Mouse (Mus musculus) adrenal gland, postnatal 25 days (tissue): Measurements from ENCODE around the gene Apoc4. TPM values are rescaled to one million over a fixed set of nuclear protein-coding genes. Genes with fewer than 3 reads are reported as not detected.
A peak's percentile ranks its signal among the peaks of the same experiment; 100 is the strongest.
"Not testable (repeated sequence)": the region's sequence is repeated elsewhere in the genome, so short reads cannot be mapped to it uniquely, and the experiment has no call there.

Experiments used
- DNase-seq: peaks from one replicate; pipeline ENCODE4 v3.0.0; 2021; ENCODE audit warnings: mixed read lengths
- total RNA-seq: library from RNA; stranded (reverse); gene quantifications from 2 replicates; pipeline ENCODE4 v1.2.3, GENCODE M21; 2021

The Apoc4 gene
- total RNA-seq, 1 experiment from 2014 or later: 90.9 TPM

DNA sequence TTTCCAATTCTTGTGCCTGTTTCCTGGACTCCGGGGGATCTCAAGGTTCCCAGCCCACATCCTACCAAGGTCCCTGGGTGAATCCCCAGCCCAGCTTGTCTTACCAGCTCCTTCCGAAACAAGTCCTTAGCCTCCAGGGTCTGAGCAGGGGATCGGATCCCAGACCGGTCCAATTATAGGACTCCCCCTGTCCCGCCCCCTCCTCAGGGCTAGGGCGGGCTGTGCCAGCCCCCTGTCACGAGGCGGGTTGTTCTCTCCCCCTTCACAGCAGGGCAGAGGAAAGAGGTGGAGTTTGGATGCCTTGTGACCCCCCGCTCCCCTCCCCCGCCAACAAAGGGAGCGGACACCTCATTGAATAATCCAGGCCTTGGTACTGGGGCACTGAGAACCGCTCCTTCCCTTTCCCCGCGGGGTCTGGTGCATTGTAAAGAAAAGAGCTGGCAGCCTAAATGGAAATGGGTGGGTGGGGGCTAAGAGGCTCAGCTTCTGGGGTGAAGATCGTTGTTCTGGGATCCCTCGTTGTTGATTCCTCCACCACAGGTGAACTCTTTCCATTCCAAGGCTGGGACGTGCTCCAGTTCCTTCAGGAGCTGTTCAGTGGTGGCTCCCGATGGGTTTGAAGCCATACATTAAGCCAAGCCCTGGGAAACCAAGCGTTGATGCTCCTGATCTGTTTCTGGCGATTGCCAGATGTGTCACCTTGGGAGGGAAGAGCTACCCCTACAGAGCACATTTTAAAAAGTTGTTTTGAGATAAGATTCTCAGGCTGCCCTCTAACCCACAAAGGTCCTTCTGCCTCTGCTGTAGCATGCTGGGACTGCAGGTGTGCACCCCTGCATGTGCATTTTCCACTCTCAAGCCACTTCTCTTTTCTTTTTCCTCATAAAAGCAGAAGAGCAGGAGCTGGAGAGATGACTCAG, 17.9 kb upstream of the Apoc4 start, which contains the start of gene Apoe:
Gene Apoe, minus strand, starts transcription at position 282 of the 920 bp plus-strand sequence.
- peak; percentile 63 for DNase-seq

DNA sequence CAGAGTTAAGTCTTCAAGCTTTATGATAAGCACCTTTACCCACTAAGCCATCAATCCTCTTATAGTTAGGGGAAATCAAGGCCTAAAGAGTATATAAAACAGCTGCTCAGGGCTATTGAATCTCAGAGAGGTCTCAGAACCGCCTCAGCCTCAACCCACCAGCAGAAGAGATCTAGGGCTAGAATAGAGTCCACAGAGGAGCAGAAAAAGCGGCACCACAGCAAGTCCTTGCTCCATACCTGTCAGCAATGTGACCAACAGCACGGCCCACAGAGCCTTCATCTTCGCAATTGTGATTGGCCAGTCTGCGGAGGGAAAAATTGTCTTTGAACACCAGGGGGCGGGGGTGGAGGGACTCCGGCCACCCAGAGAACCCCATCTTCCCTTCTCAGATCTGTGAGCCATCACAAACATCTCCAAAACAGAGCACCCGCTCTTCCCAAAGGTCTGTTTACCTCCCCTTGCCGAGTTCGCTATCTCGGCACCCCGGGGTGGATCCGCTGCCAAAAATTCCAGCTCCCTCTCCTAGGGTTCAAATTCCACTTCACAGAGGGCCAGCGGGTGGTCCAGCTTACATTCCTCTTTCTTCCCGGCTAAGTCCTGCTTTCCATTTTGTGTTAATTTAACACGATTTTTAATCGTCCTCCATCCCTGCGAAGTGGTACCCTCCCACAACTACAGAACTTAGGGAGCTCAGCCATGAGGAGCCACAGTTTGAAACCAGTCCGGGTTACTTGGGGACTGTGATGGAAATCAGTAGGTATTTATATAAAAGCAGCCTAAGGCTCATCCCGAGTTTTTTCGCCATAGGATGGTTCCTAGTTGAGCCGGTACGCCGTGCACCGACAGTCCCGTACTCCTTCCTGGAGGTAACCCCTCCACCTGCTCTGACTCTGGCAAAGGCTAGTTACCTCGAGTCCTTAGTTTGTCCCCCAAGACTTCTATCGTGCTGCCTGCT, 16.9 kb upstream of the Apoc4 start:
- no peak for DNase-seq

DNA sequence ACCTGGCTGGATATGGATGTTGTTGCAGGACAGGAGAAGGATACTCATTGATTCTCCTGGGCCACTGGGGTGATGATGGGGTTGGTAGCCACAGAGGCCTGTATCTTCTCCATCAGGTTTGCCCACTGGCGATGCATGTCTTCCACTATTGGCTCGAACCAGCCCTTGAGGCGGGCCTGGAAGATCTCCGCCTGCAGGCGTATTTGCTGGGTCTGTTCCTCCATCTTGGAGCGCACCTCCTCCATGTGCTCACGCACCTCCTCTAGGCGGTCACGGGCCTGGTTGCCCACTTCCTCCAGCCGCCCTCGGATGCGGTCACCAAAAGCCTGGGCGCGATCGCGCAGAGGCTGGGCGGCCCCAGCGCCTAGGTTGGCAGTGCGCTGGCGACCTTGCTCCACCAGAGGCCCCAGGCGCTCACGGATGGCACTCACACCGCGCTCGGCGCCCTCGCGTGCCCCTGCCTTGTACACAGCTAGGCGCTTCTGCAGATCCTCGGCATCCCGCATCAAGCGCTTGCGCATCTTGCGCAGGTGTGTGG, 15.1 kb upstream of the Apoc4 start:
- no peak for DNase-seq

DNA sequence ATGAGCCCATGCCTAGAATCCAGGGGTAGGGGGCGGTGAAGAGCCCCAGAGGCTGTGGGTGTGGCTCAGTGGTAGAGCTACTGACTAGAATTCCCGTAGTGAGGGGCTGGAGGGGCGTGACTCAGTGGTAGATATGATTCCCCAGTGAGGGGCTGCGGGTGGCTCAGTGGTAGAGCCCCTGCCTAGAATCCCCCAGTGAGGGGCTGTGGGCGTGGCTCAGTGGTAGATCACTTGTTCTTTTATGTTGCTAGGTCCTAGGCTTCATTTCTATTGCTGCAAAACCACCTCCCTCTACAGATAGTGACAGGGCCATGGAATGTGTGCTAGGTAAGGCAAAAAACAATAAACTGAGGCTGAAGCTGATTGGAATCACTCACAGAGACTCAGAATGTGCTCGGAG, 14.6 kb upstream of the Apoc4 start:
- DNase-seq: no peak

DNA sequence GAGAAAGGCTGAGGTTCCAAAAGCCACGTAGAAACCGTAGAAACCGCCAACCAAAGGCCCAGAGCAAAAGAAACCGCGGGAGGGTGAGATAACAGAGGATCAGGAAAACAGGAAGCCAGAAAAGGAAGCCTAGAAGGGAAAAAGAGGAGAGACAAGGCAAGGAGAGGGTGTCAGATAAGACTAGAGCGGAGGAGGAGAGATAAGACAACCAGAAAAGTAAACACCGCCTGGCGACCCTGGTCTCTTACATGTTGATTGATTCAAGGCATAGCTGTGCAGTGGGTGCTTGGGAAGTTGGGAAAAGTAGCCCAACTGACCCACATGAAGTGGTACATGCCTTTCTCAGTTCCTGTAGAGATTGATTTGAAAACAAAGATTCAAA, 13.9 kb upstream of the Apoc4 start:
- no peak for DNase-seq

DNA sequence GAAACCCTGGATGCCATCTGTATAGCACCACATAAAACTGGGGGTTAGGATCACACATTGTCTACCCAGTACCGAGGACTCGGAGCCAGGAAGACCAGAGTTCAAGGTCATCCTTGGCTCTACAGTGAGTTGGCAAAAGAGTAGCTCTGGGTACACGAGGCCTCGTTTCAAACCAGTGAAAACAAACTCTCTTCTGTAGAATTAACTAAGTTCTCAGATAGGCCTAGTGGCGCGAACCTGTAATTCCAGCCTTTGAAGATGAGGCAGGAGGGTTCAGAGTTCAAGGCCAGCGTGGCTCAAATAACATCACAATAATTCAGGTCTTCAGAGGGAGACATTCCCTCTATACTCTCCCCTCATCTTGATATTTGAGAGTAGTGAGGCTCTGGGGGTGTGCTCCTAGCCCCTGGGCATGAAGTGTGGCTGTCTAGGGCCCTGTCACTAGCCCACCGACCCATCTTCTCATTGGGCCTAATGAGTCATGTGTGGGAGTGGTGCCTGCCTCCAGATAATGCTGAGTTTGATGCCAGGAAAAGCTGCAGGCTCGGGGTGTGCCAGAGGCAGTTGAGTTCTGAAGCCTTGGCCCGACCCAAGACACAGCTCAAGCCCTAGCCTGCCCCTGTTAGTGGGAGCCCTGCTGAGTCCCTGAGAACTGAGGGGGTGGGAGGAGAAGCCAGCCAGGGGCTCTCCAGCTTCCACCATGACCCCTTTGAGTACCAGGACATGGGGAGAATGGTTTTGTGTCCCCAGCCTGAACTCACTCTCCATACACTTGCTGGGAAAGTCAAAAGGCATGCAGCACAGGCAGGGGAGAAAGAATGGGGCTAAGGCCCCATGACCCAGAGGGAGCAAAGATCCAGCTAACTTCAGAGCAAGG, 13.3 kb upstream of the Apoc4 start:
- no peak for DNase-seq

DNA sequence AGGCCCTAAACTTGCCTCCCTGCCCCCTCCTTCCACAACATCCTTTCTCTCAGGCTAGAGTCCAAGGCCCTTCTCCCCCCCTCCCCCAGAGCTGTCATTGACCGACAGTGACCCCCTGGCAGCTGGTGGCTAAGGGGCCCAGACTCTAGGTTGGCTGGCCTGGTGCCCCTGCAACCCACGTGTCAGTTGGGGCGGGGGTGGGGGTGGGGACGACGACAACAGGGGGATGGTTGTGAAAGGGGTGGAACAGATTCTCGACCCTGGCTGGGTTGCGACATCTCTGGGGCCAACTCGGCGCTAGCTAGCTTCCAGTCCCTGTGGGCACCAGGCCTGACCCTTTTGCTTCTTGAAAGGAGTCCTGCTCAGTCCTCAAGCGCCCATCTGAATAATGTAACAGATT, 12.1 kb upstream of the Apoc4 start:
- peak; percentile 69 for DNase-seq

DNA sequence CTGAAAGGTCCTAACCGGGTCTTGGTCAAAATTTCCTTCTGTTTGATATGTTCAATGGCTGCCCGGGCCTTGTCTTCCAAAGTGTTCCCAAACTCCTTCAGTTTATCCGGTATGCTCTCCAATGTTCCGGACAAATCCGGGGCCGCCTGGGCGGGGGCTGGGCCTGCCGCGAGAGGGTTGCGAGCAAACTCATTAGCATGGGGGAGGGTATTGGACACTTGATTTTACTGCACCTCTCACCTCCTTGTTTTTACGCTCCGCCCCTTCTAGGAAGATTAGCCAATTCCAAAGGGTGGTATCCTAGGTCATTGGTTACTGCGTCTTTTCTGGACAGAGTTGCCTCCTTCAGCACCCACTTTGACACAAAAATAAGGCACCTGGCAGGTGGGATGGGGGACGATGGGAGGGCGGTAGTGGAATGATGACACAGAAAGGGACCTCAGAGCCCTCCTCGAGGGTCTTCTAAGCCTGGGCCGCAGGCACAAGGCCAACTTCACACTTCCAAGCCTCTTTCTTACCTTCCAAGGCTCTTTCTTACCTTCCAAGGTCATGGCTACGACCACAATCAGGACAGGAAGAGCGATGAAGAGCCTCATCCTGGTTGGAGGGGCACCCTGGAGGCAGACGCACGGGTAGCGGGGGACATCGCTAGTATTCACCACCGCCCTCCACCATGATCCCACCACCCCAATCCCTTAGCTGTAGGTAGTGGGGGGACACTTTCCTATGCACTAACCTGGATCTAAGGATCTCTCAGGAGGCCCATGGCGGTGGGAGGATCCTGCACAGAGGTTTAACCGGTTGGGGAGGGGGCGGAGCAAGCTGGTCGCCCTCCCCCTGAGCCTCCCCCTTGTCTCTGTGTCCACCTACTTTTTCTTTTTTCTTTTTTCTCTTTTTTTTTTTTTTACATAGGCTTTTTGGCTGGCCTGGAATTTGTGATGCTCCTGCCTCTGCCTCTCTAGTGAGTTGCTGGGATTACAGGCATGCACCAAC, 10.9 kb upstream of the Apoc4 start, which contains the start of gene Apoc1:
Gene Apoc1, minus strand, starts transcription at position 788 of the 993 bp plus-strand sequence.
- DNase-seq: peak; percentile 39

DNA sequence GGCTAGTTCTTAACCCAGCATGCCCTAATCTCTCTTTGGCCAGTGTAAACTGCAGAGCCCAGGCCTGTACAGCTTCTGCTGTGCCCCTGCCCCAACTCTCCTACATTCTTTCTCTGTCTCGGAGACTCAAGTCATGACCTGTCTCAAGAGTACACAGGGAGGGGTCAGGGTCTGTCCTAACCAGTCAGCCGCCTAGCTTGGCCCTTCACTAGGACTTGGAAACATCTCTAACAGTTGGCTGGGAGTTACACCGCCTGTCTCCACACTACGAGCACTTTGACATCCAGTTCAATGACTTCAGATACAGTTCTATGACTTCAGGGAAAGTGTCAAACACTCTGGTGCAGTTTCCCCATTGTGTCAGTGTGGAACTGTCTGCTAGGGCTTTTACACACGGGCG, 10.2 kb upstream of the Apoc4 start:
- no peak for DNase-seq

DNA sequence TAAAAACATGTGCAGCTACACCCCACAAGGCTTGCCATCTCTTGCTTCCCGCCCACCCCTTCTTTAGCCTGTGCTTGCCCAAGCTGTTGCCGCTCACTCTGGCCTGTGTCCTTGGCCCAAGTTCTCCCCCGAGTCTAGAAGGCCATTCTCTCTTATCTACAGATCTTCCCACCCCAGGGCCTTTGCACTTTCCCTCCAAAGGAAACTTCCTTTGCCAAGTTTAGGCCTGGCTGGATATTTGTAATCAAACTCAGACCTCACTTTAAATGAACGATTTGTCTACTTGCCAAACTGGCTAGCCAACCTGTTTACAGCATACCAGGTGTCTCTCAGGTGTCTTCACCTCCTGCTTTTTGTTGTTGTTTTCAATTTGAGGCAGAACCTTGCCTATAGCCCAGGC, 9.6 kb upstream of the Apoc4 start:
- no peak for DNase-seq

DNA sequence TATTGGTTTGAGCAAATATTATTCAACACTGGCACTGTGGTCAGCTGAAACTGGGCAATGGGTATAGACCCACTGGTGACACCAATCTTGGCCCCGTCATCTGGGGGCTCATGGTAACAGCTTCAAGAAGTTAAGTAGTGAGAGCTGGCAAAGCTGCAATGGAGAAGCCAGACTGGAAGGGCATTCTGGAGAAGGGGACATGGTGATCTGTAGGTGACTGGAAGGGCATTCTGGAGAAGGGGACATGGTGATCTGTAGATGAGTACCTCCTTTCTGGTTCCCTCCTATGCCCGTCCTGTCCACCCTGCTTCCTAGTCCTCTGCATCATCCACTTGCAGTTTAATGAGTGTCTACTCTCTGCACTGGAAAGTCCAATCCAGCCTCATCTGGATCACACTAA, 7.3 kb upstream of the Apoc4 start:
- no peak for DNase-seq

DNA sequence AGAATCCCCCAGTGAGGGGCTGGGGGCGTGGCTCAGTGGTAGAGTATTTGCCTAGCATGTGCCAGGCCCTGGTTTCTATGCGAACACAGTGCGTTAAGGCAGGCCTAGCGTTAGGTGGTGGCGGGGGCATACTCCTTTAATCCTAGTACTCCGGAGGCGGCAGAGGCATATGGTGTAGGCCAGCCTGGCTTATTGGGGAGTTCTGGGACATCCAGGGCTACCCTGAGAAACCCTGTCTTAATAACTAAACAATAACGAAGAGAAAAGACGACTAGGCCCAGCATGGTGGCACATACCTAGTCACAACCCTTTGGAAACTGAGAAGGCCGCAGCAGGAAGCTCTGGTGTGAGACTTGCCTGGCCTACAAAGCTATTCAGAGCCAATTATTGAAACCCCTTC, 6.8 kb upstream of the Apoc4 start:
- DNase-seq: no peak

DNA sequence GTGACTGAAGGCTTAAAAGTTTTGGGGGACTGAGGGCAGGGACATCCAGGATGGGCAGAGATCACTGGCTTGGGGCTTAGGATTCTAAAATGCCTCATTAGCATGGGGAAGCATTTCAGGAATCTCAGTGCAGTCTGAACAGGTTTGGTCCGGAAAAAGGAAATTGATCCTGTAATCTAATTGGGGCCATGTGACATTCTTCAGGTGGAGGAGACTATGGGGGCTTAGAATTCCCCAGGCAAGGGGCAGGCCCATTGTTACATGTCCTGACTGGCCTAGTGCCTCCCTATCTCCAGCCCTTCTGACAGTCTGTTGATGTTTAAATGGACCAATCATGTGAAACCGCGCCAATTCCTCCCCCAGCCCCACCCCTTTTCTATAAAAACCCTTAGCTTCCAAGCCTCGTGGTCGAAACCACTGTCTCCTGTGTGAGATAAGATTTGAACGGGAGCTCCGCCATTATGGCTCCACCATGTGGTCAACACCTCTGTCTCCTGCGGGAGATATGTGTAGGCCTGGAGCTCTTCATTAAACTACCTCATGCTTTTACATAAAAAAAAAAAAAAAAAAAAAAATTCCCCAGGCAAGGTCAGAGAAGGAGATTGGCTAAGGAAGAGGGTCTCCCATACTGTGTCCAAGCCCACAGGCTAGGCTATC, 5.8 kb upstream of the Apoc4 start:
- not testable (repeated sequence) for DNase-seq

DNA sequence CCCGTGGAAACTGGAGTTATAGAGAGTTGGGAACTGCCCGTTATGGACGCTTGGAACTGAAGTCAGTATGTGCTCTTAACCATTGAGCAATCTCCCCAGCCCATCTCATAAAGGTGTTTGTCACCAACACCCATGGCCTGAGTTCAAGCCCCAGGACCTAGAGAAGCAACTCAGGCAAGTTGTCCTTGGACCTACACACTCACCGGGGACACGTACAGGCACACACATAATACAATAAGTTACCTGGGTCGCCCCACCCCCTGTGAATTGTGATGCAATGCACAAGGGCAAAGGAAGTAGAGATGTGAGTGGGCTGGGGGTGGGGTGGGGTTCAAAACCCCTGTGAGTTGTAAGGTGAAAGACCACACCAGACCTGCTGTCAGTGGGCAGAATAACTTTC, 5.2 kb upstream of the Apoc4 start:
- no peak for DNase-seq

DNA sequence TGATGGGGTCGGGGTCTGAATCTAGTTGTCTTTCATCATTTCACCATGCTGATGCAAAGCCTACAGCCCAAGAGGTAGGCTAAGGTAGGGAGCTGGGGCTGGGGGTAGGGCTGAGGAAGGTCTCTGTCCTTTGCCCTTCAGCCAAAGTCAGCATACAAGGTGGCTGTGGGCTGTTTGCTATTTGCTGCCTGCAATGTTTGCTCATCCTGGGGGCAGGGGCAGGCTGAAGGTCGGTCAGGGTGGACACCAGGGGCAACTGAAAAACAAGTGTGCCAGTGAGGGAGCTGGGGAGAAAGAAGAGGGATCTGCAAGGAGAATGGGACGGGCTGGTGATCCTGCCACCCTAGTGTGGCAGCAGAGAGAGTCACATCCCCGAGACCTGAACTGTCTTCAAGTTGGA, 4.1 kb upstream of the Apoc4 start:
- DNase-seq: no peak

DNA sequence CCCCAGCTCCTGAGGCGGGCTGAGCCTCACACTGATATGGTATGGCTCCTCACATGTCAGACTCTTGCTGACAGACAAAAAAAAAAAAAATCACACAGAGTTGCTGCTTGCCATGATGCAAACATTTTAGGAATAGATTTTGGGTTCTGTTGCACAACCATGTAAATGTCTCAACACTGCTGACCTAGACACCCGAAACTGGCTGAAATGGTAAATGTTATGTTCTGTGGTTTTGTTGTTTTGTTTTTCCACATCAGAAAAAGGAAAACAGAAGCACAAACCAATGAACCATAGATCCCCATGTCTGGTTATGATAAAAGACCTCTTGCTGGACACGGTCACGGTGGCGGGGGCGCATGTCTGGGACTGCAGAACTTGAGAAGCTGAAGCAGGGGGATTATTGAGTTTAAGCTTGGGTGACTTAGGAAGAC, 2.5 kb upstream of the Apoc4 start:
- no peak for DNase-seq

DNA sequence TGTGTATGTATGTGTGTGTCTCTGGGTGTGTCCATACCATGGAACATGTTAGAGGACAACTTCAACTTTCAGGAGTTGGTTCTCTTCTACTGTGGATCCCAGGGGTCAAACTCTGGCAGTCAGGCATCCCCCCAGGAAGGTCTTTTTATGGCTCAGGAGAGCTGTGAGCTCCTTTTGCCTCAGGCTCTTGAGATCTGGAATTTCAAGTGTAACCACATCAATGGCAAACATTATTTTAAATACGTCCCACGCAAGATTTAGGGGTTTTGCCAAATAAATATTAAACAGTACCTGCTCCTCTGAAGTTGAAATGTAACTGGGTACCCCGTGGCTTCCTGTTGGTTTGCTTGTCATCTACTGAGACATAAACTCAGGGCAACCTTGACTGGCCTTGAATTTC, 1.7 kb upstream of the Apoc4 start:
- no peak for DNase-seq

DNA sequence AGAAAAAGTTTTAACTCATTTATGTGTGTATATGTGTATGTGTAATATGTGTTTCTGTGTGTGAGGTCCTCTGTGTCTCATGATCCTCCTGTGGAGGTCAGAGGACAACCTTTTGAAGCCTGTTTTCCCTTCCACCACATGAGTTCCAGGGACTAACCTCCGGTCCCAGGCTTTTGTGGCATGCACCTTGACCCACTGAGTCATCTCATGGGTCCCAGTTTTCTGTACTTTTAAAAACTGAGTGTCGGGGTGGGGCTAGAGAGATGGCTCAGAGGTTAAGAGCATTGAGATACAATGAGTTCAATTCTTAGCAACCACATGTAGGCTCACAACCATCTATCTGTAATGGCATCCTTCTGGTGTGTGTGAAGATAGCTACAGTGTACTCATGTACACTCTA, 577 bp downstream of the Apoc4 start:
- DNase-seq: no peak

DNA sequence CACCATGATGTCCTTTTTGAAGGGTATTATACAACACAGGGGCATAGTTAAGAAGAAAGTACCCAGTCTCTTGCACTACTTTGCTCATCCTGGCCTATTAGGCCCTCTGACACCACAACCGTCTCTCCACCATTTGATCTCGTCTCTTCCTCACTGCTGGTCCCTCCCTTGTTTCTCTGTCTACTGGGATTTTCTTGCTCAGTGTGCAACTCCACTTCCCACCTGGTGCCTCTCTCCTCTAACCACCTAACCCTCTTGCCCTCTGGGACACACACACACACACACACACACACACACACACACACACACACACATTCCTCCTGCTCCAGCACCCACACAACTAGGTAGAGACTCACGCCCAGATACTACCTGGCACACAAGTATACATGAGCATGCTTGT, 2.4 kb downstream of the Apoc4 start:
- no peak for DNase-seq

DNA sequence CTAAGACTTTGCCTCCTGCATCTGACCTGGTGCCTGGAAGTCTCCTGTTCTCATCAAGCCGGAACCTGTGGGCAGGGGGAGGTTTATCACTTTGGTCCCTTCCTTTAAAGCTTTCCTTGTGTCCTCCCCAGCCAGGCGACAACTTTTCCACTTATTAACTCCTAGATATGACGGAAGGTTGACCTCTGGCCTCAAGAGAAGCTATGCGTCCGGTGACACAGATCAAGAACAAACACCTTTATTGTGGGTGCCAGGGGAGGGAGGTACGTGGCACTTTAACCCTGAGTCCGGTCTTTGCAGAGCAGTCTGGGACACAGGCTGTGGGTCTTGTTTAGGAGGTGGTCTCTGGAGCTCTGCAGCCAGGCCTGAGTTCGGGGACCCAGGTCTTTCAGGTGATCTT, 3.4 kb downstream of the Apoc4 start, which contains the start of gene Apoc2:
Gene Apoc2, minus strand, starts transcription at position 70 of the 400 bp plus-strand sequence.
- no peak for DNase-seq
